Mouse (Mus musculus) forebrain, embryonic 10.5 days (tissue): ENCODE data around the gene Syt12. TPM values are rescaled to one million over a fixed set of nuclear protein-coding genes. Genes with fewer than 3 reads are reported as not detected.

Source experiments
- DNase-seq: peaks from one replicate; pipeline ENCODE4 v3.0.0-alpha.2; 2017; ENCODE audit warnings: low spot score; ENCODE audit errors: extremely low spot score
- H3K27ac ChIP-seq: fragments of 300-500 bp; sonication (generic); 2 replicates; pipeline ENCODE4 v1.5.1; 2016; ENCODE audit warnings: mild to moderate bottlenecking
- H3K27me3 ChIP-seq: fragments of 300-500 bp; sonication (generic); 2 replicates; pipeline ENCODE4 v1.6.1; 2016; ENCODE audit warnings: mild to moderate bottlenecking; ENCODE audit not compliant: poor library complexity, severe bottlenecking
- H3K36me3 ChIP-seq: fragments of 300-500 bp; sonication (generic); replicated peaks from 2 replicates; pipeline ENCODE4 v1.6.1; 2016; ENCODE audit warnings: mild to moderate bottlenecking, moderate library complexity
- H3K4me1 ChIP-seq: fragments of 300-500 bp; sonication (generic); 2 replicates; pipeline ENCODE4 v1.6.1; 2016
- H3K4me3 ChIP-seq: fragments of 300-500 bp; sonication (generic); 2 replicates; pipeline ENCODE4 v1.5.1; 2016; ENCODE audit warnings: mild to moderate bottlenecking, moderate library complexity
- H3K9me3 ChIP-seq: fragments of 300-500 bp; sonication (generic); 2 replicates; pipeline ENCODE4 v1.6.1; 2016; ENCODE audit warnings: mild to moderate bottlenecking, moderate library complexity
- whole genome bisulfite sequencing: fragments of 180-500 bp; shearing (Covaris S2); methylation state at CpG from one replicate; pipeline ENCODE4 v1.1.7; 2016; 5-methylcytosine and 5-hydroxymethylcytosine counted together
- polyA plus RNA-seq: library from polyadenylated mRNA; unstranded; fragments of >200 nt; fragmentation: Nextera tagmentation; extraction: Ambion mirVana; gene quantifications from 2 replicates; pipeline ENCODE4 v1.2.1, GENCODE M21; 2016

Gene Syt12
- polyA plus RNA-seq, 1 experiment from 2014 or later: 3.0 TPM

GRCm38 (mm10) chr19:4451965-4452364, 25.3 kb downstream of the Syt12 start:
- no peak overlapping the region for H3K27ac ChIP-seq

GRCm38 (mm10) chr19:4451098-4451497, 26.1 kb downstream of the Syt12 start:
- no peak overlapping the region for H3K27ac ChIP-seq
- no peaks in the 10 kb centered on the region for H3K36me3 ChIP-seq
- H3K4me1 ChIP-seq: peaks cover 29% of the 10 kb centered on the region
- no peaks in the 10 kb centered on the region for H3K27me3 ChIP-seq
- H3K9me3 ChIP-seq: no peaks in the 10 kb centered on the region
- no peak for DNase-seq
- H3K4me3 ChIP-seq: no peak overlapping the region
- 62% methylated on average over 8 of the region's 8 CpGs for WGBS

More at GRCm38 (mm10) chr19:4451965-4452364, 25.3 kb downstream of the Syt12 start:
- Histone ChIP-seq H3K27me3 (0 out of 2 replicates have a peak, but pooled peaks cover 3% of the 10 kb centered on the region), H3K9me3 (no peaks in the 10 kb centered on the region), H3K4me1 (peaks cover 36% of the 10 kb centered on the region), H3K36me3 (no peaks in the 10 kb centered on the region), H3K4me3 (no peak overlapping the region)
- 14% methylated on average over 5 of the region's 5 CpGs for WGBS
- DNase-seq: no peak

DNA sequence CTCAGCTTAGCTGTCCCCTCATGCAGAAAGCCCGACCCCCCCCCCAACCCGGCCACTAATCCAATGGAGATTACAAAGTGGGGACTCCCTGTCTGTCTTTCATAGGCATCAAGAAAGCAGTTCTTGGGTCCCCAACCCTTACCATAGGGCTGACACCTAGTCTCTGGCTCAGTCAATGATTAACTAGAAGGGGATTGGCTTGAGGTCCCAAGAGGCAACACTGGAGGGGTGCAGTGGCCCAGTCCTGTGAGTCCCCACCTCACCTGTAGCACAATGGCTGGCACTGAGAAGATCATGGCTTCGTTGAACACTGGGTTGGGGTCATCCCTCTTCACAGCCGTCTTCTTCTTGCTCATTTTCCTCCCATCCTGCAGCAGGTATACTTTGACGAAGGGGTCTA, 26.6 kb downstream of the Syt12 start:
- DNase-seq: no peak
- Histone ChIP-seq H3K4me1 (peaks cover 27% of the 10 kb centered on the region), H3K9me3 (no peaks in the 10 kb centered on the region), H3K36me3 (no peaks in the 10 kb centered on the region), H3K27ac (no peak overlapping the region), H3K27me3 (no peaks in the 10 kb centered on the region), H3K4me3 (no peak overlapping the region)
- 58% methylated on average over 5 of the region's 5 CpGs for WGBS

DNA sequence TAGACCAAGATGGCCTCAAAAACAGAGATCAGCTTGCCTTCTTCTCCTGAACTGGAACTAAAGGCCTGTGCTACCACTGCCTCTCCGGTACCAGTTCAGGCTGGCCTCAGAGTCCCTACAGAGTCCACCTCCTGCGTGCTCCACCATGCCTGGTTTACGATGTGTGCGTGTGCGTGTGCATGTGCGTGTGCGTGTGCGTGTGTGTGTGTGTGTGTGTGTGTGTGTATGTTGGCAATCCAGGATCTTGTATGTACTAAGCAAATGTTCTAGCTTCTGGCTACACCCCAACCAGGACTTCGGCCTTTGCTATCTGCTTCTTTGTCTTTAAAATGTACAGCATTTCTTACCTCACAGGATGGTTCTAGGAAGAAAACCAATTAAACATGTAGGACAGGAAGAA, 28.0 kb downstream of the Syt12 start:
- Histone ChIP-seq H3K27ac (no peak overlapping the region), H3K27me3 (no peaks in the 10 kb centered on the region), H3K9me3 (no peaks in the 10 kb centered on the region), H3K4me1 (peaks cover 23% of the 10 kb centered on the region), H3K4me3 (no peak overlapping the region), H3K36me3 (no peaks in the 10 kb centered on the region)
- 91% methylated on average over 9 of the region's 9 CpGs for WGBS
- no peak for DNase-seq

GRCm38 (mm10) chr19:4447445-4447844, 29.8 kb downstream of the Syt12 start:
- Histone ChIP-seq H3K36me3 (no peaks in the 10 kb centered on the region), H3K9me3 (no peaks in the 10 kb centered on the region), H3K4me3 (no peak overlapping the region), H3K27ac (no peak overlapping the region), H3K4me1 (peaks cover 17% of the 10 kb centered on the region), H3K27me3 (no peaks in the 10 kb centered on the region)
- DNase-seq: no peak
- 86% methylated on average over 9 of the region's 9 CpGs for WGBS

DNA sequence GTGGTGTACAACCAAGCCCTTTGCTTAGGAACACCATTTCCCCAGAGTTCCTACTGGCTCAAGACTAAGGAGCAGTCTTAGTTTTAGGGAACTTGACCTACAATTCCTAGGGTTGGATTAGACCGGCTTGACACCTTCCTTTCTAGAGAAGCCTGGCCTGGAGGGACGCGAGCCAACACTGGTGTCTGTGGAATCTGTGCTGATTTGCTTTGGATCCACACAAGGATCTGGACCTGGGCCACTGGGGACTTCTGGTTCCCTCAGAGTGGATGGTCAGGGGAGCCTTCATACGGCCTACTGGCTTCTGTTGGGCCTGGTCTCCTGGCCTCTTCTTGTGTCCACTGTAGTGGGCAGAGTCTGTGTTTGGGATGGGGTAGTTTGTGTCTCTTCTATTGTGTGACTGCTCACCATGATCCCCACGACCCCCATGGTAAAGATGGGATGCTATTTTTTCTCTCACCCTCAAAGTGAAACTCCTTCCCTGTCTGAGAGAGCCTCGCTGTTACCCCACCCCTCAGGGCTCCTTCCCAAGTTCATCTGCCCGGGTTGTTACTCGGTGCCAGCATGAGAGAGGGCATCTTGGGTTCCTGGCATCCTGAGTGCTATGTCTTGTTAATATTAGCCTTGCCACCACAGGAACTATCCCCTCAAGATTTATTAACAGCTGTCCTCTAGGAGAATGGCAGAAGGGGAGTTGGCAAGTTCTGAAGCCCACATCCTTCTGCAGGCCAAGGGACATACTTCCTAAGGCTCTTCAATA, 30.4 kb downstream of the Syt12 start:
- Histone ChIP-seq H3K4me1 (peaks cover 16% of the 10 kb centered on the region), H3K36me3 (no peaks in the 10 kb centered on the region), H3K27me3 (no peaks in the 10 kb centered on the region), H3K27ac (no peak overlapping the region), H3K4me3 (no peak overlapping the region), H3K9me3 (no peaks in the 10 kb centered on the region)
- 87% methylated on average over 8 of the region's 8 CpGs for WGBS
- DNase-seq: no peak

DNA sequence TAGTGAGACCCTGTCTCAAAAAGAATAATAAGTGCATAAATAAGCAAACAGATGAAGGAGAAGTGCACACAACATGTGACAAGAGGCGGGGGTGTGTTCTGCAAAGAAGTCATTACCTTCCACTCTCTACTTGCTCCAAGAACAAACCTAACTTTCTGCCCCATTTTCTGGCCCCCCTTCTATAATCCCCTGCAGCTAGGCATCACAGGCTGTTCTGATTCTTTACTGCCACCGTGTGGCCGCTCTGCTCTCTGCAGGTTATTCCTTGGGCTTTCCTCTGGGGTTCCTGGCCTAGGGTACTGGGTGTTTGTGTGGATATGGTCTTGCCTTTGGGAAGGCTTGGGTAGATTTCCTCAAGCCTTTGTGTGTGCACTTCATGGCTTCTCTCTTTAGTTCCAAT, 34.8 kb downstream of the Syt12 start:
- Histone ChIP-seq H3K27me3 (peaks cover 37% of the 10 kb centered on the region), H3K4me1 (peaks cover 46% of the 10 kb centered on the region), H3K27ac (peak overlapping the region; percentile 62; the same call in 1 of the 2 replicates), H3K4me3 (no peak overlapping the region), H3K36me3 (no peaks in the 10 kb centered on the region), H3K9me3 (no peaks in the 10 kb centered on the region)
- DNase-seq: peak; percentile 73
- WGBS: 8% methylated on average over 3 of the region's 3 CpGs

GRCm38 (mm10) chr19:4441621-4442161, 35.6 kb downstream of the Syt12 start:
- Histone ChIP-seq H3K27ac (peak overlapping the region; percentile 62), H3K36me3 (no peaks in the 10 kb centered on the region)
- WGBS: 41% methylated on average over 10 of the region's 10 CpGs

DNA sequence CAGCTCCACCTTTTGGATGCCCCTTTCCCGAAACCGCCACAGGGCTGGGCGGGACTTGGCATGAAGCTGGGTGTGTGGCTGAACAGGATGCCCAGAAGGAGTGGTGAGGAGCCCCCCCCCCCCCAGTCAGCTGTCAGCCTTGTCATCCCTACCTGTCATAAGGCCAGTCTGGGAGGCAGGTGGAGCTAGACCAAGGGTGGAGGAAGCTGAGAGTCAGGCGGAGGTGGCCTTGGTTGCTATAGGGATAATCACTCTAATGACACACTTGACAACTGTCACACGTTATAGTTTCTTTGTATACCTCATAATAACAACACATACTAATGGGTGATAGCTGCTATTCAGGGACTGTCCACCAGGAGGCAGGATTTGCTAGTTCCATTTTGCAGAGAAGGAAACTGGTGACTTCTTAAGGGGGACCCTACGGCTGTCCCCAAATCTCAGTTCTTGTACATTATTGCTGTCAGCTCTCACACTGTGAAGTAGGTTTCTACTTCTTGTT, 36.1 kb downstream of the Syt12 start:
- H3K27ac ChIP-seq: 0 out of 2 replicates have a peak overlapping the region, but pooled peaks have one; percentile 62
- H3K4me1 ChIP-seq: peaks cover 46% of the 10 kb centered on the region
- peaks cover 37% of the 10 kb centered on the region for H3K27me3 ChIP-seq
- H3K4me3 ChIP-seq: no peak overlapping the region
- no peaks in the 10 kb centered on the region for H3K9me3 ChIP-seq
- 24% methylated on average over 6 of the region's 6 CpGs for WGBS
- H3K36me3 ChIP-seq: no peaks in the 10 kb centered on the region; the same call in 1 of the 2 replicates
- DNase-seq: peak; percentile 53

More at GRCm38 (mm10) chr19:4441621-4442161, 35.6 kb downstream of the Syt12 start:
- peaks cover 46% of the 10 kb centered on the region for H3K4me1 ChIP-seq
- H3K27me3 ChIP-seq: peaks cover 37% of the 10 kb centered on the region
- H3K9me3 ChIP-seq: no peaks in the 10 kb centered on the region
- DNase-seq: no peak
- no peak overlapping the region for H3K4me3 ChIP-seq

DNA sequence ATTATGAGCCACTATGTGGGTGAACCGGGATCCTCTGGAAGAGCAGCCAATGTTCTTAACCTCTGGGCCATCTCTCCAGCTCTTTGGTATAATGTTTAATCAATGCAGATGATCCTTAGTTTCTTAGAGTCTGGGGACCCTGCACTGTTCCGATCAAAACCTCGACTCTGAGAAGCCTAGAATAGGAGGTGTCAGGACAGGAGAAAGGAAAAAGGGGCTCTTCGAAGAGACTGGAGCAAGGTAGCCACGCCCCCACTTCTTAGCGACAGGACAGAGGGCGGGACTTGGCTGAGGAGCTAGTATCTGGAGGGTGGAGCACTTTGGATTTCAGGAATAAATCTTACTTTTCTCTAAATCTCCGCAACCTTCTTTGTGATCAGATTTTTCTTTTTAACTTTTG, 37.0 kb downstream of the Syt12 start:
- Histone ChIP-seq H3K9me3 (no peaks in the 10 kb centered on the region; the same call in 1 of the 2 replicates), H3K36me3 (peaks cover 2% of the 10 kb centered on the region; the same call in 1 of the 2 replicates), H3K27me3 (peaks cover 37% of the 10 kb centered on the region), H3K4me3 (peak overlapping the region; percentile 81), H3K4me1 (peaks cover 46% of the 10 kb centered on the region), H3K27ac (no peak overlapping the region)
- no peak for DNase-seq
- 10% methylated on average over 8 of the region's 8 CpGs for WGBS

DNA sequence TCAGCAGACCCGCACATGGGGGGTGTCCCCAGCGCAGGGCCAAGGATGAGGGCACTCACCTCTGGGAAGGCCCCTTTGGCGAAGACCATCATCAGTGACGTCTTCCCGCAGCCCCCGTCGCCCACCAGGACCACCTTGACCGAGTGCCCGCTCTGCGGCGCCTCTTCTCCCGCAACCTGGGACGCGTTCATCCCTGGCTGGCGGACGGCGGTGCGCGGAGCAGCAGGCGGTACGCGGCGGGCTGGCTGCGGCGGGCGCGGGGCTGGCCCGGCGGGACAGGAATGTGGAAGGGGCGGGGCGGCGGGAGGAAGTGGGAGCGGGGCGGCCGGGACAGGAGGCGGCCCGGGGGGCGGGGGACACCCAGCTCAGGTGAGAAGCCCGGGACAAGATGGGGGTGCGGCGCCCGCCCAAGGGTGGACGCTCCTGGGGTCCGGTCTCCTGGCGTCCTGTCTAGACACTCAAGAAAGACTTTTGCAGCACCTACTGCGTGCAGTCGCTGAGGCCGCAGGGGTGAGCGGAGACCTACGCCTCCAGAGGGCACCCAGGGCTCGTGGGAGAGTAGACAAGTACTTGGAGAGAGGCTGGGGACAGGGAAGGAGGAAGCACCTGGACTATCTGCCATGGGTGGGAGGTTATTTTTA, 38.0 kb downstream of the Syt12 start, which contains the start of gene Rhod:
Gene Rhod, minus strand, starts transcription at position 272 of the 641 bp plus-strand sequence.
- H3K36me3 ChIP-seq: peaks cover 2% of the 10 kb centered on the region; the same call in 1 of the 2 replicates
- peak; percentile 38 for DNase-seq
- no peaks in the 10 kb centered on the region; the same call in 1 of the 2 replicates for H3K9me3 ChIP-seq
- peaks cover 37% of the 10 kb centered on the region for H3K27me3 ChIP-seq
- peak within 1 kb of the TSS; percentile 85 for H3K27ac ChIP-seq
- WGBS: under 1% methylated on average over 51 of the region's 51 CpGs
- peaks cover 46% of the 10 kb centered on the region for H3K4me1 ChIP-seq
- peak within 1 kb of the TSS; percentile 81 for H3K4me3 ChIP-seq

DNA sequence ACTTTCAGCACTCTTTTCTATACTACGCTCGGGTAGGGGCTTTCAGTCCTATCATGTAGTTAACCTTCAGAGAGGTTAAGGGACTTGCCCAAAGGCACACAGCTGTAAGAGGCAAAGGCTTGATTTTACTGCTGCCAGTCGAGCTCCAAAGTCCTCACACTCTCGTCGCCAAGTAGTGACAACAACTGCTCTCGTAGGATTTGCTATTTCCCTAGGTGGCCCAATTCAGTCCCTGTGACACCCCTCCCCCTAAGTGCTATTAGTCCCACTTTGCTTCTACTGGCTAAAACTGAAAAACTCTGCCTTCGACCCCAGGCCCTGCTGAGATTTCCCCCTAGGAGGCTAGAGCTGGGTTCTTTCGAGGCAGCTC, 38.5 kb downstream of the Syt12 start:
- peaks cover 37% of the 10 kb centered on the region for H3K27me3 ChIP-seq
- peaks cover 2% of the 10 kb centered on the region; the same call in 1 of the 2 replicates for H3K36me3 ChIP-seq
- H3K4me3 ChIP-seq: peak overlapping the region; percentile 81
- WGBS: 7% methylated on average over 8 of the region's 8 CpGs
- H3K9me3 ChIP-seq: no peaks in the 10 kb centered on the region; the same call in 1 of the 2 replicates
- no peak for DNase-seq
- peak overlapping the region; percentile 85 for H3K27ac ChIP-seq
- H3K4me1 ChIP-seq: peaks cover 46% of the 10 kb centered on the region
